Mouse (Mus musculus) C2C12 (cell line): ENCODE measurements at regions not wholly inside any gene's neighbourhood (a gene's known extent, or its start where the extent isn't known, plus 50 kb on each side); places are given as distances from the start of the nearest gene placed in this dataset.

Experiments
- CEBPB ChIP-seq: IDR thresholded peaks from one replicate; pipeline ENCODE4 v1.6.1; 2011; ENCODE audit warnings: low read depth, mild to moderate bottlenecking, control low read depth, moderate library complexity
- CTCF ChIP-seq: IDR thresholded peaks from one replicate; pipeline ENCODE4 v1.5.1; 2011; ENCODE audit not compliant: control insufficient read depth, insufficient read depth, insufficient read length
- FOSL1 ChIP-seq: IDR thresholded peaks from one replicate; pipeline ENCODE4 v1.8.0; 2011; ENCODE audit warnings: mild to moderate bottlenecking, low read length; ENCODE audit not compliant: poor library complexity, insufficient read depth, severe bottlenecking
- MAX ChIP-seq: IDR thresholded peaks from one replicate; pipeline ENCODE4 v1.6.1; 2011; ENCODE audit warnings: mild to moderate bottlenecking, control low read depth
- MYOD1 ChIP-seq: IDR thresholded peaks from one replicate; pipeline ENCODE4 v1.6.1; 2011; ENCODE audit warnings: low read depth; ENCODE audit not compliant: control insufficient read depth, insufficient read length
- MYOG ChIP-seq: IDR thresholded peaks from one replicate; pipeline ENCODE4 v1.6.1; 2011; ENCODE audit not compliant: control insufficient read depth, insufficient read length; ENCODE audit errors: extremely low read depth
- USF1 ChIP-seq: IDR thresholded peaks from one replicate; pipeline ENCODE4 v1.6.1; 2011; ENCODE audit warnings: low read depth, mild to moderate bottlenecking, control low read depth, moderate library complexity

- TF ChIP-seq CTCF (no peak), MYOD1 (no peak), MAX (no peak), USF1 (no peak), MYOG (no peak), FOSL1 (no peak), CEBPB (no peak)
Observed at GRCm38 (mm10) chr4:125305766-125306165, 178.1 kb upstream of the Zc3h12a start.
